Mouse (Mus musculus) kidney, adult 9 months (tissue): Measurements from ENCODE around the gene Mta3.

Source experiments
- DNase-seq: peaks from one replicate; pipeline ENCODE4 v3.0.0; 2022

Mta3 gene

GRCm38 (mm10) chr17:83706116-83706593 lies at the start of gene Mta3:
Gene Mta3, plus strand, starts transcription at chr17:83706163.
- DNase-seq = peak; percentile 51

GRCm38 (mm10) chr17:83657375-83657774 lies 48.6 kb upstream of the Mta3 start:
- no peak for DNase-seq

- no peak for DNase-seq
Measured at GRCm38 (mm10) chr17:83658943-83659342, 47.0 kb upstream of the Mta3 start.

GRCm38 (mm10) chr17:83664761-83665160 lies 41.2 kb upstream of the Mta3 start:
- no peak for DNase-seq

- no peak for DNase-seq
Measured at GRCm38 (mm10) chr17:83666597-83667287, 39.2 kb upstream of the Mta3 start.

- DNase-seq = no peak
Measured at GRCm38 (mm10) chr17:83667934-83668690, 37.9 kb upstream of the Mta3 start.

GRCm38 (mm10) chr17:83672685-83673084 lies 33.3 kb upstream of the Mta3 start:
- peak; percentile 17 for DNase-seq

GRCm38 (mm10) chr17:83677370-83677769 lies 28.6 kb upstream of the Mta3 start:
- no peak for DNase-seq

GRCm38 (mm10) chr17:83681977-83682376 lies 24.0 kb upstream of the Mta3 start:
- no peak for DNase-seq

- no peak for DNase-seq
Measured at GRCm38 (mm10) chr17:83684475-83684874, 21.5 kb upstream of the Mta3 start.

- DNase-seq = no peak
Measured at GRCm38 (mm10) chr17:83690418-83690817, 15.5 kb upstream of the Mta3 start.

GRCm38 (mm10) chr17:83691379-83691778 lies 14.6 kb upstream of the Mta3 start:
- no peak for DNase-seq

- no peak for DNase-seq
Measured at GRCm38 (mm10) chr17:83693941-83694340, 12.0 kb upstream of the Mta3 start.

- no peak for DNase-seq
Measured at GRCm38 (mm10) chr17:83695785-83696184, 10.2 kb upstream of the Mta3 start.

GRCm38 (mm10) chr17:83699062-83699724 lies 6.8 kb upstream of the Mta3 start:
- peak; percentile 50 for DNase-seq

GRCm38 (mm10) chr17:83700125-83700524 lies 5.8 kb upstream of the Mta3 start:
- no peak for DNase-seq

GRCm38 (mm10) chr17:83704469-83704868 lies 1.5 kb upstream of the Mta3 start:
- no peak for DNase-seq

GRCm38 (mm10) chr17:83705352-83706115 lies 429 bp upstream of the Mta3 start:
- DNase-seq = peak; percentile 43

- DNase-seq = peak; percentile 41
Measured at GRCm38 (mm10) chr17:83706594-83707126, 697 bp downstream of the Mta3 start.

GRCm38 (mm10) chr17:83707372-83707771 lies 1.4 kb downstream of the Mta3 start:
- DNase-seq = no peak

- no peak for DNase-seq
Measured at GRCm38 (mm10) chr17:83707846-83708245, 1.9 kb downstream of the Mta3 start.

GRCm38 (mm10) chr17:83708256-83708655 lies 2.3 kb downstream of the Mta3 start:
- DNase-seq = no peak

GRCm38 (mm10) chr17:83708891-83709290 lies 2.9 kb downstream of the Mta3 start:
- DNase-seq = no peak
